Mouse (Mus musculus): ENCODE results near the gene Cyp46a1. TPM values are rescaled to one million over a fixed set of nuclear protein-coding genes. Genes with fewer than 3 reads are reported as not detected.

The Cyp46a1 gene
- polyA plus RNA-seq (2014; fragmentation: Nextera tagmentation; extraction: Ambion mirVana): 19.6 and 25.4 TPM in 2 replicates

DNA sequence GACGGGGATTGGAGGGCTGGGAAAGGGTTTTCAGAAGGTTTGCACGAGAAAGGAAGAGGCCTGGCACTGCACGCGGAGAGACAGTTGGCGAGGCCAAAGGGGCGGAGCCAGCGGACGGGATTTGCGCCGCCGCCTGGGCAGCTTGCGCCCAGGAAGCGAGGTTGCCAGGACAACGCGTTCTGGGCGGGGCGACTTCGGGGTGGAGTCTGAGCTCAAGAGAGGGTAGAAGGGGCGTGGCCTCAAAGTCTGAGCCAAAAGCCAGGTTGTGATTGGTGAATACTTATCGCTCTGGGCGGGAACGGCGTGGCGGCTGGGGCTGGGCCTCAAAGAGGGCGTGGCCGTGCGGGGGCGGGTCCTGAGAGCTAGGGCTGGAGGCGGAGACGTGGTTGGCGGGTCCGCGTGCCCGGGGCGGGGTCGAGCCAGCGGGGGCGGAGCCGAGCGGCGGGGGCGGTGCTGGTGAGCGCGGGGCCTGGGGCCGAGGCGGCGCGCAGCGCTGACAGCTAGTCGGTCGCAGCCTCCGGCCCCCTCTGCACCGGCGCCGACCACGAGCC, at the start of gene Cyp46a1:
TSS of gene Cyp46a1 (plus strand) at position 487 of the 551 bp plus-strand sequence.
- Histone ChIP-seq H3K4me3 (ENCODE audit: low read depth, low read length) (peak within 1 kb of the TSS; percentile 55), H3K27ac (ENCODE audit: low read depth, low read length) (peak within 1 kb of the TSS; percentile 46; the same call in 1 of the 2 replicates), H3K9me3 (ENCODE audit: control insufficient read depth, low read length) (no peaks in the 10 kb centered on the region), H3K9ac (replicated peaks; ENCODE audit: low read depth, low read length) (peak within 1 kb of the TSS; percentile 63), H3K36me3 (ENCODE audit: control insufficient read depth, insufficient read depth, low read length) (no peaks in the 10 kb centered on the region), H3K4me1 (ENCODE audit: control insufficient read depth, insufficient read depth, low read length) (peaks cover 9% of the 10 kb centered on the region; the same call in 1 of the 2 replicates), H3K4me2 (ENCODE audit: low read depth, low read length) (peak within 1 kb of the TSS; percentile 89), H3K27me3 (ENCODE audit: control insufficient read depth, insufficient read depth, low read length) (no peaks in the 10 kb centered on the region)
- WGBS: under 1% methylated on average over 39 of the region's 56 CpGs
- peak; percentile 93 for ATAC-seq (ENCODE audit: low read depth)

DNA sequence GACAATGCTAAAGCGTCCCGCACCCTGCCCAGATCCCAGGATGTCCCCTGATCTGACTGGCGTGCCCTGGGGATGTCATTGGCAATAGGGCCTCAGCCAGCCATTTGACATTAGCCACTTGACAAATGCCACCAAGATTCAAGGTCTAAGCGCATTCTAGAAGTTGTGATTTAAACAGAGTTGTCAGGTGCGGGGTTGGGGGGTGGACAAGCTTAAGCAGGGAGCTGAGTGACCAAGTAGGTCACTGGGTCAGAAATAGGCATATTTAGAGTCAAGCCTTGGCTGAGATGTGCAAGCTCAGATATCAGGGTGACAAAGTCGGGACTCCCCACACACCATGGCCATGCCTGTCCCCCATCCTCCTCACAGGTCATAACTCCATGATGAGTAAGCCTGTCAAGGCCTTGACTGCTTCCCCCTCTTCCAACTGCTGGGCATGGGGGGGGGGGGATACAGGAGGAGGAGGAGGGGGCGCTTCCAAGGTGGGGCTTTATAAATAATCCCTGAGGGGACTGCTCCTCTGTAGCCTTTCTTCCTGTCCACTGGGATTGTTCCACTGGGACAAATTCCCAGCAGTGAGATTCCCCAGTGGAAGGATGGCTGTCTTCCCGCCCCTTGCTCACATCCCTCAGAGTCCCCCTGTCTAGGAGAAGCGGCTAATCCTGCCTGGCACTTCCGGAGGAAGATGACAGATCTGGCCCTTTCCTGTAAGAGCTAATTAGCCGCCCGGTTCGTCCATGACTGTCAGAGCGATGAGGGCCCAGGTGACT, 49.5 kb upstream of the Cyp46a1 start:
- Histone ChIP-seq H3K4me1 (ENCODE audit: control insufficient read depth, insufficient read depth, low read length) (peaks cover 12% of the 10 kb centered on the region), H3K36me3 (ENCODE audit: control insufficient read depth, insufficient read depth, low read length) (no peaks in the 10 kb centered on the region), H3K4me2 (ENCODE audit: low read depth, low read length) (peak overlapping the region; percentile 8; the same call in 1 of the 2 replicates), H3K27ac (ENCODE audit: low read depth, low read length) (peak overlapping the region; percentile 24), H3K4me3 (ENCODE audit: low read depth, low read length) (no peak overlapping the region), H3K9ac (replicated peaks; ENCODE audit: low read depth, low read length) (no peak overlapping the region), H3K27me3 (ENCODE audit: control insufficient read depth, insufficient read depth, low read length) (no peaks in the 10 kb centered on the region), H3K9me3 (ENCODE audit: control insufficient read depth, low read length) (no peaks in the 10 kb centered on the region)
- WGBS: 37% methylated on average over 14 of the region's 14 CpGs
- ATAC-seq (ENCODE audit: low read depth): peak; percentile 15; the same call in 1 of the 2 replicates

DNA sequence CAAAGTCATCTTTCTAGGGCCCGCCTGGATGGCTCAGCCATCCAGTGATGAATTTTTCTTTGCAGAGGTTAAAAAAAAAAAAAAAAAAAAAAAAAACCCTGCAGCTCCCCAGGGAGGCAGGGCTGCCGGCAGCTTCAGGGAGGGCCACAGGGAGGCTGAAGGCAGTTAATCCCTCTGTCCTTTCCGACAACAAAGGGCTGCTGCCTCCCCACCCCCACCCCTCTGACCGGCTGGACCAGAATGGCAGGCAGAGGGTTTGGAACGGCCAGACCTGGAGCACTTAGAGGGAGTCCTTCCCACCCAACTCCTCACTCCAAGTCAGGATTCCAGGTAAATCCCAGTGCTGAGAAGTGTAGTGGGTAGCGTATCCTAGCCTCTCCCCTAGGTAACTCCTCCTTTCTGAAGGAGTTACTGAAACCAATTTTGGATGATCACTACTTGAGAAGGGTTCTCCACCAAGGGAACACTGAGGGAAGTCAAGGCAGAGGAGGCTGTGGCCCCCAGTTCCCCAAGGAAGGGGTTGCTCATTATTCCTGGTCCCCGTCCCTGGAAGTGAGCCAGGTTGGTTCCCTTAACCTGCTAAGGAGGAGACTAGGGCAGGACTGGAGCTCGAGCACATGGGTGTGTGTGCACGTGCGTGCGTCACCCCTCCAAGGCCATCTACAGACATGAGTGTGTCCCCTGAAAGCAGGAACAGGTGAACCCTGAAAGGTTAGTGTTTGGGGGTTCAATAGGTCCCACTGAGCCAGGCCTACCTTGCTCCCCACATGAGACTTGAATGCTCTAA, 48.8 kb upstream of the Cyp46a1 start:
- Histone ChIP-seq H3K9ac (replicated peaks; ENCODE audit: low read depth, low read length) (peak overlapping the region; percentile 28), H3K4me1 (ENCODE audit: control insufficient read depth, insufficient read depth, low read length) (peaks cover 12% of the 10 kb centered on the region), H3K27me3 (ENCODE audit: control insufficient read depth, insufficient read depth, low read length) (no peaks in the 10 kb centered on the region), H3K9me3 (ENCODE audit: control insufficient read depth, low read length) (no peaks in the 10 kb centered on the region), H3K4me3 (ENCODE audit: low read depth, low read length) (no peak overlapping the region), H3K4me2 (ENCODE audit: low read depth, low read length) (peak overlapping the region; percentile 8; the same call in 1 of the 2 replicates), H3K27ac (ENCODE audit: low read depth, low read length) (peak overlapping the region; percentile 24), H3K36me3 (ENCODE audit: control insufficient read depth, insufficient read depth, low read length) (no peaks in the 10 kb centered on the region)
- 0 out of 2 replicates have a peak, but pooled peaks have one; percentile 36 for ATAC-seq (ENCODE audit: low read depth)
- 24% methylated on average over 11 of the region's 11 CpGs for WGBS

DNA sequence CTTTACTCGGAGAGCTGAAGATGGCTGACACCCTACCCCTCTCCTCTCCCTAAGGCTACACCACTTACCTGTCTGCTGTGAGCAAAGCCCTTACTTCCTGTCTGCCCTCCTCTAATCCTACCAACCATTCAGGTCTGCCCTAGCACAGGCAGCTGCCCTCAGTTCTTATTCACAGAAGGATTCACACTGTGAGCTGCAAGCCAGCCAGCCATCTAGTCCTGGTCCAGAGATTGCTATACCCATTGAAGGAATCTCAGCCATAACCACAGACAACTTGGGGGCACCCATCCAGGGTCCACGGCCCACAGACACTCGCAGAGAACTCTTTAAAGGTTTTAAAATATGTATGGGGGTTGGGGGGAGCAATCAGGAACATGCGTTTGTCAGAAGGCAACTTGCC, 47.8 kb upstream of the Cyp46a1 start:
- no peak overlapping the region for H3K4me2 ChIP-seq (ENCODE audit: low read depth, low read length)
- H3K4me3 ChIP-seq (ENCODE audit: low read depth, low read length): no peak overlapping the region
- H3K27ac ChIP-seq (ENCODE audit: low read depth, low read length): no peak overlapping the region
- WGBS: 81% methylated on average over 4 of the region's 4 CpGs
- H3K27me3 ChIP-seq (ENCODE audit: control insufficient read depth, insufficient read depth, low read length): no peaks in the 10 kb centered on the region
- peaks cover 12% of the 10 kb centered on the region for H3K4me1 ChIP-seq (ENCODE audit: control insufficient read depth, insufficient read depth, low read length)
- H3K9me3 ChIP-seq (ENCODE audit: control insufficient read depth, low read length): no peaks in the 10 kb centered on the region
- no peak for ATAC-seq (ENCODE audit: low read depth)
- H3K9ac ChIP-seq (replicated peaks; ENCODE audit: low read depth, low read length): no peak overlapping the region
- H3K36me3 ChIP-seq (ENCODE audit: control insufficient read depth, insufficient read depth, low read length): no peaks in the 10 kb centered on the region

DNA sequence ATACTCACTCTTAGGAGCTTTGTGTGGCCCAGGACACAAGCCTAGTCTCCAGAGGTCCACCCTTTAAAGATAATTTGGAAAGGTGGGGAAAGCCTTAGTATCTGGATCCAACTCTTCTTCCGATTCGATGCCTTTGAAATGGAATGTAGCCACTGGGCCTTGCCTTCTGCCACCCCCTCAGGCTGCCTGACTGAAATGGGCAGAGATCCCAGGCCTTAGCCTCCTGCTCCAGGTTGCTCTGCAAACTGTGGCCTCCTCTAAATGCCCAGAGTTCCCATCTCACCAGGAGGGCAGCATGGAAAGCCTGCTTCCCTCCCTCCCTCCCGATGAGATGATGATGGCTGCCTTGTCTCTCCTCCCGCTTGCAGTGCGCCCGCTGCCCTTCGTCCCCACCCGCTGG, 47.2 kb upstream of the Cyp46a1 start:
- 95% methylated on average over 8 of the region's 8 CpGs for WGBS
- Histone ChIP-seq H3K36me3 (ENCODE audit: control insufficient read depth, insufficient read depth, low read length) (no peaks in the 10 kb centered on the region), H3K4me3 (ENCODE audit: low read depth, low read length) (no peak overlapping the region), H3K9ac (replicated peaks; ENCODE audit: low read depth, low read length) (no peak overlapping the region), H3K27me3 (ENCODE audit: control insufficient read depth, insufficient read depth, low read length) (no peaks in the 10 kb centered on the region), H3K4me1 (ENCODE audit: control insufficient read depth, insufficient read depth, low read length) (peaks cover 12% of the 10 kb centered on the region), H3K9me3 (ENCODE audit: control insufficient read depth, low read length) (no peaks in the 10 kb centered on the region), H3K27ac (ENCODE audit: low read depth, low read length) (no peak overlapping the region), H3K4me2 (ENCODE audit: low read depth, low read length) (no peak overlapping the region)
- ATAC-seq (ENCODE audit: low read depth): no peak

GRCm38 (mm10) chr12:108288127-108288880, 45.9 kb upstream of the Cyp46a1 start:
- no peak overlapping the region for H3K4me2 ChIP-seq (ENCODE audit: low read depth, low read length)
- 52% methylated on average over 19 of the region's 19 CpGs for WGBS
- no peaks in the 10 kb centered on the region for H3K36me3 ChIP-seq (ENCODE audit: control insufficient read depth, insufficient read depth, low read length)
- H3K4me1 ChIP-seq (ENCODE audit: control insufficient read depth, insufficient read depth, low read length): peaks cover 18% of the 10 kb centered on the region
- no peak overlapping the region for H3K27ac ChIP-seq (ENCODE audit: low read depth, low read length)
- no peaks in the 10 kb centered on the region for H3K9me3 ChIP-seq (ENCODE audit: control insufficient read depth, low read length)
- H3K27me3 ChIP-seq (ENCODE audit: control insufficient read depth, insufficient read depth, low read length): no peaks in the 10 kb centered on the region
- H3K9ac ChIP-seq (replicated peaks; ENCODE audit: low read depth, low read length): no peak overlapping the region
- H3K4me3 ChIP-seq (ENCODE audit: low read depth, low read length): no peak overlapping the region
- ATAC-seq (ENCODE audit: low read depth): no peak

DNA sequence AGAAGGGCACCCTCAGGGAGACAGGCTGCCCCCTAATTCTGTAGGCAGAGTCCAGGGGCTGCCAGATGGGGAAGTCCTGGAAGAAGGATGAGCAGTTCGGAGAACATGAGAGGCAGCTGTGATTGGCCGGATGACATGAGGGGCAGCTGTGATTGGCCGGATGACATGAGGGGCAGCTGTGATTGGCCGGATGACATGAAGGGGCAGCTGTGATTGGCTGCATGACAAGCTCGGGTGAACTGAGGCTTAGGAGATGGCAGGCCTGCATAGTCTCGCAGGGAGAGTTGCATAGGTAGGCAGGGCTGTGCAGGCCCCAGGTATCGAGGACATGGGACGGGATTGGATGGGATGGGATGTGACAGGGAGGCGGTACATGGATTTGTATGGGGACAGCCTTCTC, 41.8 kb upstream of the Cyp46a1 start:
- peak overlapping the region; percentile 26; the same call in 1 of the 2 replicates for H3K4me2 ChIP-seq (ENCODE audit: low read depth, low read length)
- H3K9ac ChIP-seq (replicated peaks; ENCODE audit: low read depth, low read length): no peak overlapping the region
- no peak overlapping the region for H3K4me3 ChIP-seq (ENCODE audit: low read depth, low read length)

DNA sequence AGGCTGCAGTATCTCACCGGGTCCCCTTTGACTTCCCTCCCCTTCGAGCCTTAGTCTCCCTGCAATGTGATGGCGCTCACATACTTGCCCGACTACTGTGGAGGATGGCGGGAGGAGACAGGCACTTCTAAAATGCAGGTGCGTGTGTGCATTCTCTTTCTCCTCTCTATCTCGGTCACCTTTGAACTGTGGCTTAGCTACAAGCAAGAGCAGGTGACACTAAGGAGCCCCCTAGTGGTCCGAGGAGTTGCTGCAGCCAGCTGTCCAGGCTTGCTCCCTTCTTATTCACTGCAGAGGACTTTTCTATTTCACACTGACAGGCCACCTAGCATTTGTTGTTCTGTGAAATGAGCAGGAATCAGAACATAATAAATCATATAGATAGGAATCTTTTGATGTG, 41.2 kb upstream of the Cyp46a1 start:
- 7% methylated on average over 8 of the region's 8 CpGs for WGBS
- H3K9ac ChIP-seq (replicated peaks; ENCODE audit: low read depth, low read length): no peak overlapping the region
- no peaks in the 10 kb centered on the region for H3K36me3 ChIP-seq (ENCODE audit: control insufficient read depth, insufficient read depth, low read length)
- no peak overlapping the region for H3K4me3 ChIP-seq (ENCODE audit: low read depth, low read length)
- H3K27ac ChIP-seq (ENCODE audit: low read depth, low read length): no peak overlapping the region
- H3K4me2 ChIP-seq (ENCODE audit: low read depth, low read length): peak overlapping the region; percentile 26; the same call in 1 of the 2 replicates
- H3K9me3 ChIP-seq (ENCODE audit: control insufficient read depth, low read length): no peaks in the 10 kb centered on the region
- peak; percentile 71; the same call in 1 of the 2 replicates for ATAC-seq (ENCODE audit: low read depth)
- no peaks in the 10 kb centered on the region for H3K27me3 ChIP-seq (ENCODE audit: control insufficient read depth, insufficient read depth, low read length)
- peaks cover 6% of the 10 kb centered on the region; the same call in 1 of the 2 replicates for H3K4me1 ChIP-seq (ENCODE audit: control insufficient read depth, insufficient read depth, low read length)

More for the DNA sequence above, 41.8 kb upstream of the Cyp46a1 start:
- H3K27ac ChIP-seq (ENCODE audit: low read depth, low read length): no peak overlapping the region
- H3K36me3 ChIP-seq (ENCODE audit: control insufficient read depth, insufficient read depth, low read length): no peaks in the 10 kb centered on the region
- H3K9me3 ChIP-seq (ENCODE audit: control insufficient read depth, low read length): no peaks in the 10 kb centered on the region
- no peaks in the 10 kb centered on the region for H3K27me3 ChIP-seq (ENCODE audit: control insufficient read depth, insufficient read depth, low read length)
- H3K4me1 ChIP-seq (ENCODE audit: control insufficient read depth, insufficient read depth, low read length): peaks cover 6% of the 10 kb centered on the region; the same call in 1 of the 2 replicates
- peak; percentile 86 for ATAC-seq (ENCODE audit: low read depth)
- 7% methylated on average over 9 of the region's 9 CpGs for WGBS
